Mouse (Mus musculus): ENCODE results near the gene Rnf169.

DNA sequence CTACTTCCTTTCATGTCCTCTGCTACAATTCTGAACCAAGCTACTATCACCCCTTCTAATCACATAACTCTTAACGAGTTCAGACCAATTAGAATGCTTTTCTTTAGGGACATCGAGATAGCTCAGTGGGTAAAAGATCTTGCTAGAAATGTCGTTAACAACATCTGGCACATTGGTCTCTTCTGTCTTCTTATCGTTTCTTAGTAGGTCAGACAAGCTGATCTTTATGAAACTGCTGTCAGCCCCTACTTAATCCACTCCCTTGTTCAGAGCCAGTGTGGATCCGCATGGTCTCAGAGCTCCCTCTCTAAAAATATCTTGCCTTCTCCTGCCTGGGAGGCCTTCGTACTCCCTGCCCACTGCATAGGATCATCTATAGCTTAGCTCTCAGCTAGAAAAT is 106.3 kb downstream of the Rnf169 start:
- no peak for TF ChIP-seq CTCF (IDR thresholded peaks at IDR 0.05; ENCODE audit: control insufficient read depth, insufficient read depth, insufficient replicate concordance, low read depth, low read length)
- TF ChIP-seq POLR2A (IDR thresholded peaks at IDR 0.05; ENCODE audit: control insufficient read depth, low read depth, low read length): no peak
